Mouse (Mus musculus) ES-Bruce4 (cell line): ENCODE data around the gene Myrip. TPM values are rescaled to one million over a fixed set of nuclear protein-coding genes. Genes with fewer than 3 reads are reported as not detected.
A peak's percentile ranks its signal among the peaks of the same experiment; 100 is the strongest.

Source experiments
- H3K27ac ChIP-seq: 2 replicates; pipeline ENCODE4 v1.5.1; 2012; ENCODE audit warnings: low read length, inconsistent platforms; ENCODE audit not compliant: insufficient read depth
- H3K27me3 ChIP-seq: 2 replicates; pipeline ENCODE4 v1.6.1; 2012; ENCODE audit warnings: mild to moderate bottlenecking, low read length, inconsistent platforms; ENCODE audit not compliant: control insufficient read depth, poor library complexity, insufficient read depth, severe bottlenecking
- H3K36me3 ChIP-seq: 2 replicates; pipeline ENCODE4 v1.6.1; 2012; ENCODE audit warnings: inconsistent platforms, mild to moderate bottlenecking, low read length, moderate library complexity; ENCODE audit not compliant: control insufficient read depth, poor library complexity, insufficient read depth, severe bottlenecking
- H3K4me1 ChIP-seq: one replicate; pipeline ENCODE4 v1.8.1; 2011; ENCODE audit warnings: low read length; ENCODE audit not compliant: control insufficient read depth, insufficient read depth
- H3K4me3 ChIP-seq: 2 replicates; pipeline ENCODE4 v1.5.1; 2011; ENCODE audit warnings: low read depth, mild to moderate bottlenecking, low read length
- H3K9ac ChIP-seq: 2 replicates; pipeline ENCODE4 v1.6.1; 2012; ENCODE audit warnings: low read depth, mild to moderate bottlenecking, inconsistent platforms; ENCODE audit not compliant: poor library complexity, severe bottlenecking
- H3K9me3 ChIP-seq: replicated peaks from 2 replicates; pipeline ENCODE4 v1.6.1; 2012; ENCODE audit warnings: mild to moderate bottlenecking, low read length, inconsistent platforms; ENCODE audit not compliant: control insufficient read depth, poor library complexity, insufficient read depth, severe bottlenecking
- CTCF ChIP-seq: IDR thresholded peaks from one replicate; pipeline ENCODE4 v1.8.1; 2011; ENCODE audit warnings: low read depth, low read length
- EP300 ChIP-seq: IDR thresholded peaks from 2 replicates; pipeline ENCODE4 v1.6.1; 2011; ENCODE audit warnings: low read depth, low read length; ENCODE audit not compliant: insufficient read depth
- POLR2A ChIP-seq: IDR thresholded peaks from one replicate; pipeline ENCODE4 v1.8.1; 2011; ENCODE audit warnings: low read length; ENCODE audit not compliant: insufficient read depth
- polyA plus RNA-seq: library from polyadenylated mRNA; stranded (reverse); fragments of >200 nt; gene quantifications from 2 replicates; pipeline ENCODE4 v1.2.4, GENCODE M21; 2011; ENCODE audit warnings: low read depth; ENCODE audit not compliant: missing spikeins, insufficient read depth, insufficient read length

Myrip gene
- polyA plus RNA-seq, 1 experiment: 0.24 TPM

- Histone ChIP-seq H3K4me3 (no peak overlapping the region), H3K4me1 (no peaks in the 10 kb centered on the region), H3K9me3 (no peaks in the 10 kb centered on the region), H3K36me3 (no peaks in the 10 kb centered on the region), H3K27me3 (no peaks in the 10 kb centered on the region), H3K9ac (no peak overlapping the region), H3K27ac (no peak overlapping the region)
- TF ChIP-seq EP300: no peak
- no peak for TF ChIP-seq POLR2A
- TF ChIP-seq CTCF: no peak
Measured at GRCm38 (mm10) chr9:120418582-120418981, 117.3 kb downstream of the Myrip start.

GRCm38 (mm10) chr9:120424567-120424966 lies 123.3 kb downstream of the Myrip start:
- no peaks in the 10 kb centered on the region for H3K9me3 ChIP-seq
- no peaks in the 10 kb centered on the region for H3K27me3 ChIP-seq
- TF ChIP-seq POLR2A (no peak), EP300 (no peak), CTCF (no peak)
- H3K27ac ChIP-seq: no peak overlapping the region
- H3K4me1 ChIP-seq: no peaks in the 10 kb centered on the region
- H3K36me3 ChIP-seq: no peaks in the 10 kb centered on the region
- no peak overlapping the region for H3K4me3 ChIP-seq
- H3K9ac ChIP-seq: no peak overlapping the region

- TF ChIP-seq CTCF (peak; percentile 15), EP300 (no peak), POLR2A (no peak)
- Histone ChIP-seq H3K9ac (no peak overlapping the region), H3K36me3 (no peaks in the 10 kb centered on the region), H3K4me1 (no peaks in the 10 kb centered on the region), H3K9me3 (no peaks in the 10 kb centered on the region), H3K27ac (no peak overlapping the region), H3K4me3 (no peak overlapping the region), H3K27me3 (no peaks in the 10 kb centered on the region)
Measured at GRCm38 (mm10) chr9:120425768-120426167, 124.5 kb downstream of the Myrip start.

DNA sequence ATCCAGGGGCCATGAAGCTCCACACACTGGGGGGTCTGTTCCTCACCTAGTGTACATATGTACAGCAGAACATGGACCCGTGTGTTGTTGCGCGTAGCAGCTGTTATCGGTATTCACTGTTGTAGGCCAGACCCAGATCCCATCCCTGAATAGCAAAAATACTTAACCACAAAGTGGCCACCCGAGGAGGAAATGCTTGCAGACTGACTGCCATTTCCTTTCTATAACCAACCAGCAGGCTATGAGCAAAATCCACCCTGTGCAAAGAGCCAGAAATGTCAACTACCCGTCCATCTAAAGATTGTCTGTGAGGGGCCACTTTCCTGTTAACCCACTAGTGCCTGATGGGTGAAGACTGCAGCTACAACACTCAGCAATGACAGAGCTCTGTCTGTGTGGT lies 126.9 kb downstream of the Myrip start:
- no peaks in the 10 kb centered on the region for H3K9me3 ChIP-seq
- no peak overlapping the region for H3K4me3 ChIP-seq
- H3K4me1 ChIP-seq: no peaks in the 10 kb centered on the region
- H3K36me3 ChIP-seq: no peaks in the 10 kb centered on the region
- TF ChIP-seq POLR2A (no peak), EP300 (no peak), CTCF (no peak)
- H3K9ac ChIP-seq: no peak overlapping the region
- H3K27me3 ChIP-seq: no peaks in the 10 kb centered on the region
- H3K27ac ChIP-seq: no peak overlapping the region

GRCm38 (mm10) chr9:120433747-120434146 lies 132.4 kb downstream of the Myrip start:
- no peaks in the 10 kb centered on the region for H3K4me1 ChIP-seq
- H3K27ac ChIP-seq: no peak overlapping the region
- no peaks in the 10 kb centered on the region for H3K27me3 ChIP-seq
- TF ChIP-seq CTCF (peak; percentile 94), POLR2A (no peak)
- H3K36me3 ChIP-seq: no peaks in the 10 kb centered on the region
- H3K9ac ChIP-seq: no peak overlapping the region
- no peak overlapping the region for H3K4me3 ChIP-seq
- no peaks in the 10 kb centered on the region for H3K9me3 ChIP-seq

GRCm38 (mm10) chr9:120435841-120436240 lies 134.5 kb downstream of the Myrip start:
- Histone ChIP-seq H3K27me3 (no peaks in the 10 kb centered on the region), H3K9me3 (no peaks in the 10 kb centered on the region), H3K27ac (no peak overlapping the region), H3K36me3 (no peaks in the 10 kb centered on the region), H3K4me1 (no peaks in the 10 kb centered on the region), H3K9ac (no peak overlapping the region), H3K4me3 (no peak overlapping the region)
- TF ChIP-seq EP300 (no peak), CTCF (no peak), POLR2A (no peak)
